Mouse (Mus musculus) ES-Bruce4 (cell line): ENCODE results near the gene Tnpo3. TPM values are rescaled to one million over a fixed set of nuclear protein-coding genes. Genes with fewer than 3 reads are reported as not detected.

Experiments
- H3K27ac ChIP-seq: 2 replicates; pipeline ENCODE4 v1.5.1; 2012; ENCODE audit warnings: low read length, inconsistent platforms; ENCODE audit not compliant: insufficient read depth
- H3K27me3 ChIP-seq: 2 replicates; pipeline ENCODE4 v1.6.1; 2012; ENCODE audit warnings: mild to moderate bottlenecking, low read length, inconsistent platforms; ENCODE audit not compliant: control insufficient read depth, poor library complexity, insufficient read depth, severe bottlenecking
- H3K36me3 ChIP-seq: 2 replicates; pipeline ENCODE4 v1.6.1; 2012; ENCODE audit warnings: inconsistent platforms, mild to moderate bottlenecking, low read length, moderate library complexity; ENCODE audit not compliant: control insufficient read depth, poor library complexity, insufficient read depth, severe bottlenecking
- H3K4me1 ChIP-seq: one replicate; pipeline ENCODE4 v1.8.1; 2011; ENCODE audit warnings: low read length; ENCODE audit not compliant: control insufficient read depth, insufficient read depth
- H3K4me3 ChIP-seq: 2 replicates; pipeline ENCODE4 v1.5.1; 2011; ENCODE audit warnings: low read depth, mild to moderate bottlenecking, low read length
- H3K9ac ChIP-seq: 2 replicates; pipeline ENCODE4 v1.6.1; 2012; ENCODE audit warnings: low read depth, mild to moderate bottlenecking, inconsistent platforms; ENCODE audit not compliant: poor library complexity, severe bottlenecking
- H3K9me3 ChIP-seq: replicated peaks from 2 replicates; pipeline ENCODE4 v1.6.1; 2012; ENCODE audit warnings: mild to moderate bottlenecking, low read length, inconsistent platforms; ENCODE audit not compliant: control insufficient read depth, poor library complexity, insufficient read depth, severe bottlenecking
- CTCF ChIP-seq: IDR thresholded peaks from one replicate; pipeline ENCODE4 v1.8.1; 2011; ENCODE audit warnings: low read depth, low read length
- EP300 ChIP-seq: IDR thresholded peaks from 2 replicates; pipeline ENCODE4 v1.6.1; 2011; ENCODE audit warnings: low read depth, low read length; ENCODE audit not compliant: insufficient read depth
- POLR2A ChIP-seq: IDR thresholded peaks from one replicate; pipeline ENCODE4 v1.8.1; 2011; ENCODE audit warnings: low read length; ENCODE audit not compliant: insufficient read depth
- polyA plus RNA-seq: library from polyadenylated mRNA; stranded (reverse); fragments of >200 nt; gene quantifications from 2 replicates; pipeline ENCODE4 v1.2.4, GENCODE M21; 2011; ENCODE audit warnings: low read depth; ENCODE audit not compliant: missing spikeins, insufficient read depth, insufficient read length

Tnpo3 gene
- polyA plus RNA-seq, 1 experiment: 130 TPM

DNA sequence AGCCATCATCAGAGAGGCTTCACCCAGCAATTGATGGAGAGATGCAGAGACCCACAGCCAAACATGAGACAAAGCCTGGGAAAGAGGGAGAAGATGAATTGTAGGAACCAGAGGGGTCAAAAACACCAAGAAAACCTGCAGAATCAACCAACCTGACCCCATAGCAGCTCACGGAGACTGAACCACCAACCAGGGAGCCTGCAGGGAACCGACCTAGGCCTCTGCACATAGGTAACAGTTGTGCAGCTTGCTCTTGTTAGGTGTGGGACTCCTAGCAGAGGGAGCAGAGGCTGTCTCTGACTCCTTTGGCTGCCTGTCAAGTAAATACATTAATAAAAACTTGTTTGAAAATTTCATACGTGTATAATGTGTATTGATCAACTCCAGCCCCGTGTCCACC is 32.1 kb upstream of the Tnpo3 start:
- Histone ChIP-seq H3K36me3 (no peaks in the 10 kb centered on the region), H3K27ac (no peak overlapping the region), H3K4me1 (no peaks in the 10 kb centered on the region), H3K9me3 (no peaks in the 10 kb centered on the region), H3K27me3 (no peaks in the 10 kb centered on the region), H3K4me3 (no peak overlapping the region), H3K9ac (no peak overlapping the region)
- TF ChIP-seq EP300 (no peak), CTCF (no peak), POLR2A (no peak)

DNA sequence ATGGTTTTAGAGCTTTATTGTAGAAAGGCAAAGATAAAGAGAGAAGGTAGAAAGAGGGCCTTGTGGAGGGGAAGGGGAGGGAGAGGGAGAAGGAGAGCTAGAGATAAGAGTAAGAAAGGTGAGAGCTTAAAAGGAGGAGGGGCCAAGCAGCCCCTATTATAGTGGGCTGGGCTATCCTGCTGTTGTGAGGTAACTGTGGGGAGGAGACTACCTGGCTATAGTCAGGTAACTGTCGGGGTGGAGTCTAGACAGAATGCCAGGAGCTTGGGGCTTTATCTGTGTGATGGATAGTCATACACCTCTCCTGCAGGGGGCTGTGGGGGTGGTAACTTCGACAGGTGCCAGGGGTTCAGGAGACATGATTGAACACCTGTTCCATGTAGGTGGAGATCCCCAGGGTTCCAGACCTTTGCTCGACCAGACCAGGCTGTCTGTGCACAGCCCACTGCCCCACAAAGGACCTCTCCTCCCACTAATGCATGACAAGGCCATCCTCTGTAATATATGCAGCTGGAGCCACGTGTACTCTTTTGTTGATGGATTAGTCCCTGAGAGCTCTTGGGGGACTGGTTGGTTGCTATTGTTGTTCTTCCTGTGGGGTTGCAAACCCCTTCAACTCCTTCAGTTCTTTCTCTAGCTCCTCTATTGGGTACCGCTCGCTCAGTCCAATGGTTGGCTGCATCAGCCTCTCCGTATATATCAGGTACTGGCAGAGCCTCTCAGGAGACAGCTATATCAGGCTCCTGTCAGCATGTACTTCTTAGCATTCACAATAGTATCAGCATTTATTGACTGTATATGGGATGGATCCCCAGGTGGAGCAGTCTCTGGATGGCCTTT is 30.1 kb upstream of the Tnpo3 start:
- H3K27ac ChIP-seq: peak overlapping the region; percentile 58
- no peaks in the 10 kb centered on the region for H3K9me3 ChIP-seq
- H3K9ac ChIP-seq: peak overlapping the region; percentile 63
- no peaks in the 10 kb centered on the region for H3K27me3 ChIP-seq
- H3K4me3 ChIP-seq: peak overlapping the region; percentile 70
- H3K4me1 ChIP-seq: peaks cover 2% of the 10 kb centered on the region
- H3K36me3 ChIP-seq: no peaks in the 10 kb centered on the region
- TF ChIP-seq POLR2A (no peak), EP300 (0 out of 2 replicates have a peak, but pooled peaks have one; percentile 37)

DNA sequence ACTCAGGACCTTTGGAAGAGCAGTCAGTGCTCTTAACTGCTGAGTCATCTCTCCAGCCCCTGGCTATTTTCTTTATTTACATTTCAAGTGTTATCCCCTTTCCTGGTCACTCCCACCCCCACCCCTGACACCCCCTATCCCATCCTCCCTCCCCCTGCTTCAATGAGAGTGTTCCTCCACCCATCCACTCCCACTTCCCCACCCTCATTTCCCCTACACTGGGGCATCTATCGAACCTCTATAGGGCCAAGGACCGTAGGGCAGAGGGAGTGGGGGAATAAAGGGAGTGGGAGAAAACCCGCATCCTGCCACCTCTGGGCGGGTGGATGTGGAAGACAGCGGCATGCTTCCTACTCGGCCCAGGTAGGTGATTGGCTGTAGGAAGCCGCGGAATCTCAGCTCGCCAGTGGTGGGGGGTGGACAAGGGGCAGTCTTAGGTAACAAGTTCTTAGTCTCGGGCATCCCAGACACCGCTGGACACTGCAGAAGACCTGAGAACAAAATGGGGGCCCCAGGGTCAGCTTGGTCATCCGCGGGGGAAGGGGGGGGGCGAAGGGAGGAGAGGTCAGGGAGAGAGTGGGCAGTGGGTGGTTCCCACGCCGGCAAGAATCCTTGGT is 29.3 kb upstream of the Tnpo3 start:
- peaks cover 2% of the 10 kb centered on the region for H3K4me1 ChIP-seq
- H3K9me3 ChIP-seq: no peaks in the 10 kb centered on the region
- H3K27ac ChIP-seq: peak overlapping the region; percentile 58
- TF ChIP-seq CTCF: no peak
- no peak for TF ChIP-seq POLR2A
- TF ChIP-seq EP300: peak; percentile 69; the same call in 1 of the 2 replicates
- H3K4me3 ChIP-seq: peak overlapping the region; percentile 70
- no peaks in the 10 kb centered on the region for H3K36me3 ChIP-seq
- H3K27me3 ChIP-seq: no peaks in the 10 kb centered on the region
- peak overlapping the region; percentile 63 for H3K9ac ChIP-seq

DNA sequence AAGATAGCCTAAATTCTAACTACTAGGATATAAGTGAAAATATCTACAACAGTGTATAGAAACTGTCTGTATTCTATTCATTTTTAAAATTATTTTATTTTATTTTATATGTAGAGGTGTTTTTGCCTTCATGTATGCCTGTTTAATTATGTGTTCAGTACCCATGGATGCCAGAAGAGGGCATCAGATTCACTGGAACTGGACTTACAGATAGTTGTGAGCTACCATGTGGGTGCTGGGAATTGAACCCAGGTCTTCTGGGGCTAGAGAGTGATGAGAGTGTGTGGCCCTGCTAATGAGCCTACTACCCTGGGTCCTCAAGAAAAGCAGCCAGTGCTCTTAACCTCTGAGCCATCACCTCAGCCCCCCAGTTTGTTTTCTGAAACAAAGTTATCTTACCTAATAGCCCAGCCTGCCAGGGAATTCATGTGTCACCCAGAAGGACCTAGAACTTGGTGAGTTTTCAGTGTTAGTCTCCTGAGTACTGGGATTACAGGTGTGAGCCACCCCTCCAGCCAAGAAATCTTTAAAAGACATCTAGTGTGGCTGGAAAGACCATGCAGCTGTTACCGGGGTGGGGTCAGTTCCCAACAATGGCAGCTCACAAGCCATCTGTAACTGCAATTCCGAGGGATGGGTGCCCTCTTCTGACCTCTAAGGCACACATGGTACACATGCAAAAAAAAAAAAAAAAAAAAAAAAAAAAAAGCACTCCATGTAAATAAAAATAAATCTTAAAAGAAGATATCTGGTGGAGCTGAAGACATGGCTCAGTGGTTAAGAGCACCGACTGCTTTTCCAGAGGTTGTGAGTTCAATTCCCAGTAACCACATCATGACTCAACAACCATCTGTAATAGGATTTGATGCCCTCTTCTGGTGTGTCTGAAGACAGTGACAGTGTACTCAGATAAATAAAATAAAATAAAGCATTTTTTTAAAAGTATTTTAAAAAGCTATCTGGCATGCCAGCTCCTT is 28.0 kb upstream of the Tnpo3 start:
- no peak overlapping the region for H3K4me3 ChIP-seq
- TF ChIP-seq CTCF (no peak), EP300 (peak; percentile 81), POLR2A (no peak)
- H3K9ac ChIP-seq: no peak overlapping the region
- no peaks in the 10 kb centered on the region for H3K9me3 ChIP-seq
- H3K27ac ChIP-seq: peak overlapping the region; percentile 85
- H3K36me3 ChIP-seq: no peaks in the 10 kb centered on the region
- H3K4me1 ChIP-seq: peaks cover 2% of the 10 kb centered on the region
- H3K27me3 ChIP-seq: no peaks in the 10 kb centered on the region

DNA sequence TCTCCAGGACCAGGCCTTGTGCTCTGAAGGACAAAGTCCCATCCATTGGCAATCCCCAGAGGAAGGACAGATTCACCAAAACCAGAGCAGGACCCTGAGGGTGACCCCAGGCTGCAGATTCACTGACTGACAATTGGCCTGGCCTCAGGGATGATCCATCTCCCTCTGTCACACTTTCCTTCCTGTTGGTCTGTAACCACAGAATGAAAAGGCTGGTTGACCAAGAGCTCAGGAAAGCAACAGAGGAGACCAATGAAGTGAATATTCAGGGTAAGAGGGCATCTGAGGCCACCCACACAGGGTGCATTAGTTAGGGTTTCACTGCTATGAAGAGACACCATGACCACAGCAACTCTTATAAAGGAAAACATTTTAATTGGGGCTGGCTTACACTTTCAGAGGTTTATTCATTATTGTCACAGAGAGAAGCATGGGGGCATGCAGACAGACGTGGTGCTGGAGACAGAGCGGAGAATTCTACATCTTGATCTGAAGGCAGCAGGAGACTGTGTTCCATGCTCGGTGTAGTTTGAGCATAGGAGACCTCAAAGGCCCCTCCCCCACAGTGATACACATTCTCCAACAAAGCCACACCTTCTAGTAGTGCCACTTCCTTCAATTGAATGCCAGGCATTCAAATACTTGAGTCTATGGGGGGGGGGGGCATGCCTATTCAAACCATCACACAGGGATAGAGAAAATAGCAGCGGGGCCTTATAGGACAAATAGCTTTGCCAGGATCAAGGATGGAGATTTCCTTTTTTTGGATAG is 26.8 kb upstream of the Tnpo3 start:
- H3K27me3 ChIP-seq: no peaks in the 10 kb centered on the region
- H3K36me3 ChIP-seq: no peaks in the 10 kb centered on the region
- H3K4me3 ChIP-seq: no peak overlapping the region
- no peaks in the 10 kb centered on the region for H3K9me3 ChIP-seq
- no peak for TF ChIP-seq POLR2A
- no peak for TF ChIP-seq EP300
- no peak for TF ChIP-seq CTCF
- no peak overlapping the region for H3K27ac ChIP-seq
- H3K9ac ChIP-seq: no peak overlapping the region
- H3K4me1 ChIP-seq: peaks cover 2% of the 10 kb centered on the region
